Mouse (Mus musculus) testis, postnatal 14 days (tissue): Measurements from ENCODE around the gene Gabrb2.

ENCODE experiments used
- DNase-seq: peaks from one replicate; pipeline ENCODE4 v3.0.0; 2021; ENCODE audit warnings: low spot score

The Gabrb2 gene

GRCm38 (mm10) chr11:42418996-42419782, at the start of gene Gabrb2:
Gene Gabrb2 (plus strand): TSS chr11:42419757.
- DNase-seq, result no peak

- DNase-seq, result no peak
These were observed 40.6 kb upstream of the Gabrb2 start for GRCm38 (mm10) chr11:42378983-42379382.

GRCm38 (mm10) chr11:42386486-42386885, 33.1 kb upstream of the Gabrb2 start:
- DNase-seq, result no peak

GRCm38 (mm10) chr11:42390682-42391290, 28.8 kb upstream of the Gabrb2 start:
- no peak for DNase-seq

- DNase-seq, result no peak
These were observed 26.1 kb upstream of the Gabrb2 start for GRCm38 (mm10) chr11:42393451-42393850.

GRCm38 (mm10) chr11:42419791-42420633, 455 bp downstream of the Gabrb2 start:
- no peak for DNase-seq

- DNase-seq, result peak; percentile 9
These were observed 1.3 kb downstream of the Gabrb2 start for GRCm38 (mm10) chr11:42420634-42421470.

GRCm38 (mm10) chr11:42423231-42423630, 3.7 kb downstream of the Gabrb2 start:
- DNase-seq, result no peak

- no peak for DNase-seq
These were observed 11.9 kb downstream of the Gabrb2 start for GRCm38 (mm10) chr11:42431495-42431894.

- DNase-seq, result no peak
These were observed 19.4 kb downstream of the Gabrb2 start for GRCm38 (mm10) chr11:42438978-42439377.

GRCm38 (mm10) chr11:42443641-42444040, 24.1 kb downstream of the Gabrb2 start:
- no peak for DNase-seq

- no peak for DNase-seq
These were observed 29.4 kb downstream of the Gabrb2 start for GRCm38 (mm10) chr11:42448929-42449328.

GRCm38 (mm10) chr11:42464136-42464535, 44.6 kb downstream of the Gabrb2 start:
- no peak for DNase-seq

GRCm38 (mm10) chr11:42468381-42468780, 48.8 kb downstream of the Gabrb2 start:
- no peak for DNase-seq

- DNase-seq, result no peak
These were observed 55.0 kb downstream of the Gabrb2 start for GRCm38 (mm10) chr11:42474523-42474922.

- no peak for DNase-seq
These were observed 68.1 kb downstream of the Gabrb2 start for GRCm38 (mm10) chr11:42487625-42488024.

- no peak for DNase-seq
These were observed 81.6 kb downstream of the Gabrb2 start for GRCm38 (mm10) chr11:42501166-42501565.

- no peak for DNase-seq
These were observed 85.9 kb downstream of the Gabrb2 start for GRCm38 (mm10) chr11:42505436-42505835.

GRCm38 (mm10) chr11:42505911-42506310, 86.4 kb downstream of the Gabrb2 start:
- DNase-seq, result no peak

- DNase-seq, result no peak
These were observed 102.4 kb downstream of the Gabrb2 start for GRCm38 (mm10) chr11:42521960-42522359.

GRCm38 (mm10) chr11:42528226-42528881, 108.8 kb downstream of the Gabrb2 start:
- DNase-seq, result no peak
